Mouse (Mus musculus) heart, embryonic 11.5 days (tissue): ENCODE measurements at regions not wholly inside any gene's neighbourhood (a gene's known extent, or its start where the extent isn't known, plus 50 kb on each side); places are given as distances from the start of the nearest gene placed in this dataset.
"Not testable (repeated sequence)": the region's sequence is repeated elsewhere in the genome, so short reads cannot be mapped to it uniquely, and the experiment has no call there.

Experiments
- ATAC-seq: fragments of 200-750 bp; cut with Nextera tagmentation; replicated peaks from 2 replicates; pipeline ENCODE4 v1.8.0; 2017; ENCODE audit warnings: moderate library complexity; ENCODE audit not compliant: insufficient number of reproducible peaks, low FRiP score, low TSS enrichment
- H3K27ac ChIP-seq: fragments of 300-500 bp; sonication (generic); 2 replicates; pipeline ENCODE4 v1.5.1; 2014; ENCODE audit warnings: mild to moderate bottlenecking, low read depth, low read length
- H3K27me3 ChIP-seq: fragments of 300-500 bp; sonication (generic); 2 replicates; pipeline ENCODE4 v1.6.1; 2014; ENCODE audit warnings: mild to moderate bottlenecking, low read length, mixed read lengths; ENCODE audit not compliant: control insufficient read depth, insufficient read depth
- H3K36me3 ChIP-seq: fragments of 300-500 bp; sonication (generic); 2 replicates; pipeline ENCODE4 v1.6.1; 2014; ENCODE audit warnings: mild to moderate bottlenecking, low read length, moderate library complexity, mixed read lengths; ENCODE audit not compliant: control insufficient read depth, insufficient read depth
- H3K4me1 ChIP-seq: fragments of 300-500 bp; sonication (generic); 2 replicates; pipeline ENCODE4 v1.6.1; 2014; ENCODE audit warnings: low read length; ENCODE audit not compliant: control insufficient read depth, insufficient read depth
- H3K4me2 ChIP-seq: fragments of 300-500 bp; sonication (generic); 2 replicates; pipeline ENCODE4 v1.6.1; 2014; ENCODE audit warnings: mild to moderate bottlenecking, moderate library complexity
- H3K4me3 ChIP-seq: fragments of 300-500 bp; sonication (generic); 2 replicates; pipeline ENCODE4 v1.5.1; 2014; ENCODE audit warnings: low read depth, low read length
- H3K9ac ChIP-seq: fragments of 300-500 bp; sonication (generic); 2 replicates; pipeline ENCODE4 v1.6.1; 2014; ENCODE audit warnings: mild to moderate bottlenecking, low read depth, low read length, moderate library complexity
- H3K9me3 ChIP-seq: fragments of 300-500 bp; sonication (generic); replicated peaks from 2 replicates; pipeline ENCODE4 v1.6.1; 2016; ENCODE audit warnings: low read length; ENCODE audit not compliant: control insufficient read depth
- WGBS: fragments of 180-500 bp; shearing (Covaris S2); extraction: QIAGEN DNeasy Blood & Tissue Kit; methylation state at CpG from one replicate; pipeline ENCODE4 v1.1.7; 2014; ENCODE audit not compliant: insufficient replicate concordance; 5-methylcytosine and 5-hydroxymethylcytosine counted together

DNA sequence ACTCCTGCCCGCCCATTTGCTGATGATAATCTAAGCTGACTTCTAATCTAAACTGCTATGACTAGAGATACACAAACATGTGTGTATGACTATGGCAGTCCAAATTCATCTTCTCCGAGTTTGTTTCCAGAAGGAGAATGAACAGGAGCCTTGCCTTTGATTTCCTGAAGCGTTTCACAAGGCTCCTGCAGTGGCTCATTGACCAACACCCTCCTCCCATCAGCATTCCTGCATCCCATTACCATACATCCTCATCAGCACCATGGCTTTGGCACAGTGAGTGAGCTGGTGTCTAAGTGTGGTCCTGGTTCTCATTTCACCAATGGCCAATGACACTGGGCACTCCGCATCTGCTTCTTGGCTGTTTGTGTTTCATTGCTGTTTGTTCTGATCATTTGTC, 548.6 kb upstream of the Olfr1507 start:
- not testable (repeated sequence) for H3K4me1 ChIP-seq, ATAC-seq, H3K36me3 ChIP-seq, H3K9ac ChIP-seq, H3K4me3 ChIP-seq, H3K27me3 ChIP-seq, H3K27ac ChIP-seq, H3K9me3 ChIP-seq, H3K4me2 ChIP-seq
- 69% methylated on average over 4 of the region's 4 CpGs for WGBS

DNA sequence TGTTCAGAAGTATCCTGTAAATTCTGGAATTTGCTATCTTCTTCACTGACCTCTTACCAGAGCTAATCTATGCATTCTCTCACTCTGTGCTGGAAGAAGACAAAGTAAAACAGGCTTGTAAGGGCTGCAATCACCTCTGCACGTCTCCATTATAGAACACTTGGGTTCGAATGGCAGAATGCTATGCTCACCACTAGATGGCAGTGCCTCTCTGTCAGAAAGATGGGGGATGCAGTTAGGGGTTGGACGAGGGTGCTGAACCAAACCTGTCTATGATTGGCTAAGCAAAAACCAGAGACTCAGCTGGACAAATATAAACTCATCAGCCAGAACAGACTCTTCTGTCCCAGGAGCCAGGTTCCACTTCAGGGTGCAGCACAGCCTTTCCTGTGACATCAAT, 546.5 kb upstream of the Olfr1507 start:
- not testable (repeated sequence) for ATAC-seq, H3K27me3 ChIP-seq, H3K9me3 ChIP-seq, H3K27ac ChIP-seq, H3K9ac ChIP-seq, H3K4me3 ChIP-seq, H3K4me1 ChIP-seq, H3K4me2 ChIP-seq, H3K36me3 ChIP-seq
- WGBS = 29% methylated on average over 3 of the region's 3 CpGs

DNA sequence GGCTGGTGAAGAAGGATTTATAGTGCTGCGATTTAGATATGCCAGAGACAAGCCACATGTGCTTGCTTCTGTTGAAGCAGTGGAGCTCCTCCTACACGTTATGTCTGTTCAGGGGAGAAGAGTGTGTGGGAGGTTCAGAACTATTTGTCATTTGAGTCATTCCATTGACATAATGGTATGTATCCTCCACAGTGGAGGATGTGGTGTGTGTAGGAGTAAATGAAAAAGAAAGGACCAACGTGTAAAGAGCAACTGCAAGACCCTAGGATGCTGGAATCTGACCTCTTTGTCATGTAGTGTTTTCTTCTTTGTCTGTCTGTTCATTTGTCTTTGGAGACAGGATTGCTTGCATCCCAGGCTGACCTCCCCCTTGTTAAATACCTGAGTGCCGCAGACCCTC, 543.9 kb upstream of the Olfr1507 start:
- H3K9ac ChIP-seq, H3K27ac ChIP-seq, H3K36me3 ChIP-seq, H3K4me3 ChIP-seq, H3K4me2 ChIP-seq, ATAC-seq, H3K9me3 ChIP-seq, H3K27me3 ChIP-seq, H3K4me1 ChIP-seq: not testable (repeated sequence)
- 75% methylated on average over 4 of the region's 4 CpGs for WGBS

DNA sequence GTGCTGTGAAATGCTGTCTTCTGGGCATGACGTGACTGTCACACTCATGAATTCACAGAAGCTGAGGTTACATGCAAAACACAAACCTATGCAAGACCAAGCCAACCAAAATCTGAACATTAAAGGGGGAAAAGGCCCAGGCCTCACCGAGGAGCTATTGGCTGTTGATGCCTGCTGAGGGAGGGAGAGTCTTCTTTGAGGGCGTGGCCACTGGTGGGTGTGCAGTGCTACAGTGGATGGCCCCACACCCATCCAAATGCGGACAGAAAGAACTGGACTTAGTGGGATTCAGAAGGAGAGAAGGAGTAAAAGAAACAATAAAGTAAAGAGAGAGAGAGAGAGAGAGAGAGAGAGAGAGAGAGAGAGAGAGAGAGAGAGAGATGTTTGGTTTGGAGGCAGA, 539.4 kb upstream of the Olfr1507 start:
- not testable (repeated sequence) for H3K4me2 ChIP-seq, H3K27me3 ChIP-seq, H3K36me3 ChIP-seq, H3K27ac ChIP-seq, H3K4me1 ChIP-seq, H3K4me3 ChIP-seq, ATAC-seq, H3K9me3 ChIP-seq, H3K9ac ChIP-seq
- WGBS = no CpG with 5 or more reads among the region's 4 CpGs

DNA sequence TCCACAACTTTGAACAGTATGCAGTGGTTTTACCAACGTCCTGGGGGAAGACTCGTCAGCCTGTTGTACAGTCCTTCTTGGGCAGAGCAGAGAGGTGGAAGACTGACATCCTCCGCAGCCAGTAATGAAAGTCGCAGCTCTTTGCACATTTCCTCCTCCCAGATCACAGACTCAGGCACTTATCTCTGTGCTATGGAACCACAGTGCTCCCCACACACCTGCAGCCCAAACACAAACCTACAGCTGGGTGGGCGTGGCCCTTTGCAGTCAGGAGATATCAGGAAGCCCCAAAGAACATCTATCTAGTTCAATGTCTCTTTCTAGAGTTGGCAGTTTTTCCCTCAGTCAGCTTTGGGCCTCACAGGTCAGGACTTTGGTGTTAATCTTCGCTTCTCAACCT, 537.7 kb upstream of the Olfr1507 start:
- not testable (repeated sequence) for H3K4me3 ChIP-seq, H3K36me3 ChIP-seq, H3K9ac ChIP-seq, H3K9me3 ChIP-seq, H3K27me3 ChIP-seq, ATAC-seq, H3K4me1 ChIP-seq, H3K27ac ChIP-seq, H3K4me2 ChIP-seq
- WGBS = 17% methylated on average over 1 of the region's 6 CpGs

DNA sequence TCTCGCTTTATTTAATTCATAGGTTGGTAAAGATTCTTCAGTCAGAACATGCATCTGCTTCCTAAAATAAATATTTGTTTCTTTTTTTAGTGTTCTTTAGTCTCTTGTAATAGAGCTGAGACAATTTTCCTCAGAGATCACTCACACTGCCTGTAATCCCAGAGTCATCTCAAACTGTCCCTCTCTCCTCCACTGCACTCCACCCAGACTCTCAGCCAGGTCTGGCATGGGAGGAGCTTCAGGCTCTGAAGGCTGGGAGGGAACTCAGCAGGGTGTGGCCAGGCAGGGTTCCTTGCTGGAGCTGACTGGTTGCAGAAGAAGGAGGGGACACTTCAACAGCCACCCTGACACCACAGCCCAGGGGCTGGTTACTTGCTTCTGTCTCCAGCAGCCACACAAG, 536.9 kb upstream of the Olfr1507 start:
- H3K27me3 ChIP-seq, H3K27ac ChIP-seq, ATAC-seq, H3K4me2 ChIP-seq, H3K4me3 ChIP-seq, H3K9ac ChIP-seq, H3K36me3 ChIP-seq, H3K9me3 ChIP-seq, H3K4me1 ChIP-seq: not testable (repeated sequence)
- no CpG with 5 or more reads among the region's 1 CpGs for WGBS

DNA sequence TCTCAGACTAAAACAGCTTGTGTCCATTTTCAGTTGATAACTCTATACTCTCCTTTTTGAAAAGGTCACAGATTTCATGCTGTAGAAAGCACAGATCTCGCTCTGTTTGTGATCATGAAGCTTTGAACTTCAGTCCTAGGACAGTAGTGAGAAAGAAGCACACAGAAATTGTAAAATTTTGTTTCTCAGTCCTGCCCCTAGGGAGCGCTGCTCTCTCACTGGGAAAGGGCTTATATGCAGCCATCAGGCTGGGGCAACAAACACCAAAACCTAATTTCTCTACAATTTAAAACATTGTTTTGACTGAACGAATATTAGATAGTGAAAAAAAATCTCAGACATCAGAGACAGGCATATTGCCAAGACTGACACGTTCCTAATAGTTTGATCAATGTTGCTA, 534.7 kb upstream of the Olfr1507 start:
- ATAC-seq, H3K9ac ChIP-seq, H3K36me3 ChIP-seq, H3K27me3 ChIP-seq, H3K27ac ChIP-seq, H3K4me2 ChIP-seq, H3K4me1 ChIP-seq, H3K9me3 ChIP-seq, H3K4me3 ChIP-seq: not testable (repeated sequence)
- WGBS = no CpG with 5 or more reads among the region's 4 CpGs

DNA sequence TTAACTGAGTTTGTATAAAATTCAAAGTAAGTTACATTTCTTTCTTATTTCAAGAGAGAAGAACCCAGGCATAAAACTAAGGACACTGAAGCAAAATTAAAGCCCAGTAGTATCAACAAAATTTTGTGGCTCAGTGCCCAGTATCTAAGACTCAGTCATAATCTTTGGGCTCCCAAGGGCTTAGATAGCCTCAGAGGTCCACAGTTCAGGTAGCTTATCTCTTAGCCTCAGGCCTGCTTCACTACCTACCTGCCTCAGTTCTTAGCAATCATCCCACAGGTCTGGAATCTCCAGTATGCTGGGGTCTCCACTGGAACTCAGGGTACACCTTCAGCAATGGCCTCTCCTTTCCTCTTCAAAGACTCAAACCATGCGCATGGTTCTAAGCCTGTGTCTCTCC, 531.4 kb upstream of the Olfr1507 start:
- H3K4me3 ChIP-seq, ATAC-seq, H3K27me3 ChIP-seq, H3K36me3 ChIP-seq, H3K27ac ChIP-seq, H3K4me1 ChIP-seq, H3K4me2 ChIP-seq, H3K9ac ChIP-seq, H3K9me3 ChIP-seq: not testable (repeated sequence)
- WGBS = no CpG with 5 or more reads among the region's 1 CpGs

DNA sequence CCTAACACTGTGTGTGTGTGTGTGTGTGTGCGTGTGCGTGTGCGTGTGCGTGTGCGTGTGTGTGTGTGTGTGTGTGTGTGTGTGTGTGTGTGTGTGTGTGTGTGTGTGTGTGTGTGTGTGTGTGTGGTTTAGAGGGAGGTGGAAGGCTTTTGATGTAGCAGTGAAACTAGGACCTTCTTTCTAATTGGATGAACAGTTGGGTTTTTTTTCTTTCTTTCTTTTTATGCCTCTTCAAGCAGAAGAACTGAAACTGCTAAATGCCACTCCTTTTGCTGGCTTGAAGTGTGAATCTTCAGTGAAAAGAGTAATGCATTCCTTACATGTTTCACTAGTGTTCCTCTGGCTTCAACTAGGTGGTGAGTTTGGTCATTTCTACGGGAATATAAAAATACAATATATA, 524.6 kb upstream of the Olfr1507 start:
- no CpG with 5 or more reads among the region's 6 CpGs for WGBS
- H3K9ac ChIP-seq, H3K27me3 ChIP-seq, H3K36me3 ChIP-seq, H3K4me1 ChIP-seq, H3K4me3 ChIP-seq, H3K27ac ChIP-seq, H3K9me3 ChIP-seq, H3K4me2 ChIP-seq, ATAC-seq: not testable (repeated sequence)
